10 mouse cellular contexts compared by ENCODE assay signal in the genomic region with DNA sequence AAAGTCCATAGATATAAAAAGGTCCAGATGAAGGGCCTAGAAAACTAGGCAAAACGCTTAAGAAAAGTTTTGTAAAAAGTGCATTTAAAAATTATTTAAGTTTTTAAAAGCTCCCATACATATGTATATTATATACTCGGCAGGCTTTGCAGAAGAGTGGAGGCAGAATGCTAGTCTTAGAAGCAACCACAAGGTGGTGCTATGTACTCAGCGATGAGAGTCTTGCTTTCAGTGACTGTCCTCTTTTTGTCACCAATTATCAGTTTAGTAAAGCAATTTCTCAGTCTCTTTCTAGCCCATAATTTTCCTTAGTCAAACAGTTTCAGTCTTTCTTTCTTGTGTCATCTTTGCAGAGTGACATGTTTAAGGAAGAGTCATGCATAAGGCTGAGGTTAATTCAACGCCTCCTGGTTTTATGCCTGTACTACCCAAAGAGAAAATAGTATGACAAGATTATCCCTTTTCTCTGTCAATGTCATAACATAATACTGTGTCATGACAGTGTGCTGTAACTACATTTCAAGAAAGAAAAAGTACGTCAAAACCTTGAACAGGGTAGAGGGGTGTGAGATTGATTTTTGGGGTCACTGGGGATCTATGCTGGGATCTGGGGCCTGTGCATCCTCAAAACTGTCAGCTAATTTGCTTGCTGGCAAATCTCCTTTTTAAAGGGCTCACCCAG. TPM values are rescaled to one million over a fixed set of nuclear protein-coding genes. Genes with fewer than 3 reads are reported as not detected.
DNase-seq lines count a peak whose midpoint lies in the region; ATAC-seq lines count a peak whose summit lies in the region.
"Had no signal": no experiment of that assay in that cellular context is flagged by ENCODE, and none has a peak within 500 bp of the region (broad histone marks: within the 10 kb centered on the region; RNA-seq: fewer than 3 reads in every experiment).

No protein-coding gene starts in this region.

- ATAC-seq in hindbrain, embryonic 16.5 days = peak; percentile 85

- peak; percentile 42 for DNase-seq in kidney, adult 9 months
- no peak for DNase-seq in kidney, adult 11 months
- peak; percentile 74 for DNase-seq in NIH3T3 (ENCODE audit: low read depth)
- peak; percentile 86 for DNase-seq in embryo, embryonic 10.5 days (ENCODE audit: low spot score)
- peak; percentile 23 to 47 for DNase-seq in left cerebral cortex, postnatal 36 days (ENCODE audit: low spot score in 2 of 2)
- peak; percentile 28 for DNase-seq in naive thymus-derived CD4-positive, alpha-beta T cell, adult 2 months (ENCODE audit: low read depth)
- no peak for DNase-seq in spleen, postnatal 10 days (ENCODE audit: low spot score in 2 of 2)

- H3K4me2 ChIP-seq in hindbrain, embryonic 16.5 days (ENCODE audit: low read length) = no peak overlapping the region
- H3K4me2 ChIP-seq: embryonic facial prominence, embryonic 12.5 days; limb, embryonic 15.5 days had no signal

- intact Hi-C loops in left cerebral cortex, postnatal 36 days (cut with DNase I) = loop anchor here (1.0 kb wide), 2 partner anchors 123 to 438 kb away; no protein-coding TSS in a partner anchor

- H3K27me3 ChIP-seq in hindbrain, embryonic 16.5 days (replicated peaks; ENCODE audit: control insufficient read depth, insufficient read depth, low read length) = no peaks in the 10 kb centered on the region
- H3K27me3 ChIP-seq: embryonic facial prominence, embryonic 12.5 days; limb, embryonic 15.5 days had no signal

- H3K9me3 ChIP-seq in hindbrain, embryonic 16.5 days (ENCODE audit: control insufficient read depth, low read length) = no peaks in the 10 kb centered on the region
- H3K9me3 ChIP-seq: embryonic facial prominence, embryonic 12.5 days; limb, embryonic 15.5 days had no signal

- 30% methylated on average over 5 of the region's 5 CpGs for WGBS in hindbrain, embryonic 16.5 days

- H3K4me3 ChIP-seq in hindbrain, embryonic 16.5 days (ENCODE audit: low read length) = no peak overlapping the region
- H3K4me3 ChIP-seq: embryonic facial prominence, embryonic 12.5 days; limb, embryonic 15.5 days had no signal

- H3K27ac ChIP-seq in hindbrain, embryonic 16.5 days (ENCODE audit: low read depth, low read length) = no peak overlapping the region
- H3K27ac ChIP-seq: embryonic facial prominence, embryonic 12.5 days; limb, embryonic 15.5 days had no signal

- no peaks in the 10 kb centered on the region for H3K36me3 ChIP-seq in hindbrain, embryonic 16.5 days (ENCODE audit: control insufficient read depth, insufficient read depth, low read length)
- H3K36me3 ChIP-seq: embryonic facial prominence, embryonic 12.5 days; limb, embryonic 15.5 days had no signal

- H3K4me1 ChIP-seq in hindbrain, embryonic 16.5 days (ENCODE audit: control insufficient read depth, insufficient read depth, low read depth, low read length) = no peaks in the 10 kb centered on the region
- H3K4me1 ChIP-seq: embryonic facial prominence, embryonic 12.5 days; limb, embryonic 15.5 days had no signal

- no peak overlapping the region for H3K9ac ChIP-seq in hindbrain, embryonic 16.5 days (ENCODE audit: low read depth, low read length)
- H3K9ac ChIP-seq: embryonic facial prominence, embryonic 12.5 days; limb, embryonic 15.5 days had no signal

RNA-seq across cellular contexts. Expression of a gene that starts 12.7 kb away (rescaled TPM):
- polyA plus RNA-seq in hindbrain, embryonic 16.5 days (2015; fragmentation: Nextera tagmentation; extraction: Ambion mirVana) = 23.9 and 33.7 TPM in 2 replicates
- total RNA-seq in left cerebral cortex, postnatal 36 days (2021) = 1 to 10 TPM in 1 of 2 experiments, under 1 TPM in 1; 1.00 to 1.1 TPM

Comparison
In these comparisons a context has a peak if more than half of its experiments do, and no peak if none do; other contexts are left out.
1. DNase-seq: peak in kidney, adult 9 months (single experiment), NIH3T3 (single experiment), embryo, embryonic 10.5 days (single experiment), left cerebral cortex, postnatal 36 days (2 of 2) and naive thymus-derived CD4-positive, alpha-beta T cell, adult 2 months (single experiment); none in kidney, adult 11 months (single experiment) and spleen, postnatal 10 days (0 of 2).